Mouse (Mus musculus) MEL (cell line): ENCODE measurements around the gene Cgnl1.

Experiments used
- CTCF ChIP-seq, 3 experiments: IDR thresholded peaks in 2 of 3; conservative IDR thresholded peaks in 1 of 3; 2 replicates each; pipeline ENCODE4 v1.5.1; 2011 to 2012; ENCODE audit warnings: low read length in 3 of 3, low read depth in 2 of 3, mild to moderate bottlenecking in 2 of 3, improper control_type of control experiment in 1 of 3, inconsistent platforms in 1 of 3, mixed read lengths in 1 of 3, moderate library complexity in 1 of 3; ENCODE audit not compliant: control insufficient read depth in 1 of 3, insufficient read depth in 1 of 3, poor library complexity in 1 of 3, severe bottlenecking in 1 of 3
- MEF2A ChIP-seq: IDR thresholded peaks from 2 replicates; pipeline ENCODE4 v1.6.1; 2014; ENCODE audit warnings: low read depth, mild to moderate bottlenecking, inconsistent platforms, low read length, improper control_type of control experiment; ENCODE audit not compliant: poor library complexity, insufficient replicate concordance, severe bottlenecking; ENCODE audit errors: extremely low read depth
- POLR2AphosphoS5 ChIP-seq: IDR thresholded peaks from 2 replicates; pipeline ENCODE4 v1.6.1; 2012; ENCODE audit warnings: low read depth, borderline replicate concordance, mild to moderate bottlenecking, inconsistent platforms, low read length, moderate library complexity, mixed read lengths

GRCm38 (mm10) chr9:71773563-71773962 is 2.2 kb upstream of the Cgnl1 start:
- no peak for TF ChIP-seq POLR2AphosphoS5
- TF ChIP-seq CTCF (IDR thresholded peaks at IDR 0.05 in 2 of 3, conservative IDR thresholded peaks at IDR 0.05 in 1 of 3; ENCODE audit: control insufficient read depth in 1 of 3, insufficient read depth in 1 of 3, low read depth in 2 of 3, low read length in 3 of 3, poor library complexity in 1 of 3, severe bottlenecking in 1 of 3), result no peak
- no peak for TF ChIP-seq MEF2A
